Mouse (Mus musculus) hindbrain, embryonic 13.5 days (tissue): ENCODE data around the gene Sntg2. TPM values are rescaled to one million over a fixed set of nuclear protein-coding genes. Genes with fewer than 3 reads are reported as not detected.

Source experiments
- ATAC-seq: fragments of 200-750 bp; cut with Nextera tagmentation; 2 replicates; pipeline ENCODE4 v1.8.0; 2017; ENCODE audit warnings: moderate TSS enrichment; ENCODE audit not compliant: low FRiP score
- H3K27ac ChIP-seq: fragments of 300-500 bp; sonication (generic); 2 replicates; pipeline ENCODE4 v1.5.1; 2015; ENCODE audit warnings: inconsistent platforms, mild to moderate bottlenecking, moderate library complexity
- H3K27me3 ChIP-seq: fragments of 300-500 bp; sonication (generic); 2 replicates; pipeline ENCODE4 v1.6.1; 2015; ENCODE audit warnings: mild to moderate bottlenecking, inconsistent platforms
- H3K36me3 ChIP-seq: fragments of 300-500 bp; sonication (generic); 2 replicates; pipeline ENCODE4 v1.6.1; 2015; ENCODE audit warnings: mild to moderate bottlenecking, inconsistent platforms
- H3K4me1 ChIP-seq: fragments of 300-500 bp; sonication (generic); replicated peaks from 2 replicates; pipeline ENCODE4 v1.6.1; 2015; ENCODE audit warnings: inconsistent platforms
- H3K4me2 ChIP-seq: fragments of 300-500 bp; sonication (generic); 2 replicates; pipeline ENCODE4 v1.6.1; 2015; ENCODE audit warnings: inconsistent platforms, mild to moderate bottlenecking, moderate library complexity
- H3K4me3 ChIP-seq: fragments of 300-500 bp; sonication (generic); 2 replicates; pipeline ENCODE4 v1.5.1; 2015; ENCODE audit warnings: mild to moderate bottlenecking, inconsistent platforms
- H3K9ac ChIP-seq: fragments of 300-500 bp; sonication (generic); 2 replicates; pipeline ENCODE4 v1.6.1; 2015; ENCODE audit warnings: mild to moderate bottlenecking, inconsistent platforms
- H3K9me3 ChIP-seq: fragments of 300-500 bp; sonication (generic); 2 replicates; pipeline ENCODE4 v1.6.1; 2016; ENCODE audit warnings: inconsistent platforms
- WGBS: fragments of 180-500 bp; shearing (Covaris S2); methylation state at CpG from one replicate; pipeline ENCODE4 v1.1.7; 2015; 5-methylcytosine and 5-hydroxymethylcytosine counted together
- polyA plus RNA-seq: library from polyadenylated mRNA; unstranded; fragments of >200 nt; fragmentation: Nextera tagmentation; extraction: Ambion mirVana; gene quantifications from 2 replicates; pipeline ENCODE4 v1.2.1, GENCODE M21; 2015

Gene Sntg2
- polyA plus RNA-seq, 1 experiment from 2014 or later, result 1.4 TPM

- ATAC-seq, result no peak
- Histone ChIP-seq H3K9me3 (no peaks in the 10 kb centered on the region), H3K4me1 (0 out of 2 replicates have a peak, but pooled peaks cover 5% of the 10 kb centered on the region), H3K4me3 (no peak overlapping the region), H3K9ac (no peak overlapping the region), H3K27me3 (no peaks in the 10 kb centered on the region), H3K4me2 (no peak overlapping the region), H3K36me3 (no peaks in the 10 kb centered on the region), H3K27ac (no peak overlapping the region)
- WGBS, result 57% methylated on average over 2 of the region's 2 CpGs
Measured at GRCm38 (mm10) chr12:30261187-30261586, 112.0 kb downstream of the Sntg2 start.

GRCm38 (mm10) chr12:30258641-30259040 lies 114.5 kb downstream of the Sntg2 start:
- WGBS, result 38% methylated on average over 2 of the region's 2 CpGs
- ATAC-seq, result no peak

GRCm38 (mm10) chr12:30257664-30258063 lies 115.5 kb downstream of the Sntg2 start:
- no peak for ATAC-seq
- Histone ChIP-seq H3K36me3 (no peaks in the 10 kb centered on the region), H3K27me3 (no peaks in the 10 kb centered on the region), H3K4me1 (0 out of 2 replicates have a peak, but pooled peaks cover 5% of the 10 kb centered on the region), H3K27ac (no peak overlapping the region), H3K9ac (no peak overlapping the region), H3K4me3 (no peak overlapping the region), H3K9me3 (no peaks in the 10 kb centered on the region), H3K4me2 (no peak overlapping the region)
- WGBS, result 87% methylated on average over 7 of the region's 7 CpGs

More at GRCm38 (mm10) chr12:30258641-30259040, 114.5 kb downstream of the Sntg2 start:
- H3K27ac ChIP-seq, result no peak overlapping the region
- H3K4me2 ChIP-seq, result no peak overlapping the region
- 0 out of 2 replicates have a peak, but pooled peaks cover 5% of the 10 kb centered on the region for H3K4me1 ChIP-seq
- no peak overlapping the region for H3K4me3 ChIP-seq
- no peaks in the 10 kb centered on the region for H3K36me3 ChIP-seq
- no peaks in the 10 kb centered on the region for H3K27me3 ChIP-seq
- no peaks in the 10 kb centered on the region for H3K9me3 ChIP-seq
- H3K9ac ChIP-seq, result no peak overlapping the region

GRCm38 (mm10) chr12:30256207-30256606 lies 117.0 kb downstream of the Sntg2 start:
- ATAC-seq, result no peak
- H3K9ac ChIP-seq, result no peak overlapping the region
- H3K4me2 ChIP-seq, result no peak overlapping the region
- no peaks in the 10 kb centered on the region for H3K36me3 ChIP-seq
- H3K27me3 ChIP-seq, result no peaks in the 10 kb centered on the region
- no peak overlapping the region for H3K27ac ChIP-seq
- no peaks in the 10 kb centered on the region for H3K9me3 ChIP-seq
- 0 out of 2 replicates have a peak, but pooled peaks cover 5% of the 10 kb centered on the region for H3K4me1 ChIP-seq
- 57% methylated on average over 3 of the region's 3 CpGs for WGBS
- H3K4me3 ChIP-seq, result no peak overlapping the region

GRCm38 (mm10) chr12:30254581-30254980 lies 118.6 kb downstream of the Sntg2 start:
- Histone ChIP-seq H3K27me3 (no peaks in the 10 kb centered on the region), H3K36me3 (no peaks in the 10 kb centered on the region), H3K9me3 (no peaks in the 10 kb centered on the region), H3K27ac (no peak overlapping the region), H3K9ac (no peak overlapping the region), H3K4me2 (no peak overlapping the region), H3K4me3 (no peak overlapping the region), H3K4me1 (no peaks in the 10 kb centered on the region)
- WGBS, result 77% methylated on average over 10 of the region's 10 CpGs
- no peak for ATAC-seq

- no peaks in the 10 kb centered on the region for H3K4me1 ChIP-seq
- WGBS, result 87% methylated on average over 4 of the region's 4 CpGs
- H3K9ac ChIP-seq, result no peak overlapping the region
- H3K4me3 ChIP-seq, result no peak overlapping the region
- H3K4me2 ChIP-seq, result no peak overlapping the region
- no peak overlapping the region for H3K27ac ChIP-seq
- no peaks in the 10 kb centered on the region for H3K27me3 ChIP-seq
- no peaks in the 10 kb centered on the region for H3K36me3 ChIP-seq
- no peak for ATAC-seq
- H3K9me3 ChIP-seq, result no peaks in the 10 kb centered on the region
Measured at GRCm38 (mm10) chr12:30252381-30252780, 120.8 kb downstream of the Sntg2 start.

- Histone ChIP-seq H3K9ac (no peak overlapping the region), H3K27ac (no peak overlapping the region), H3K4me3 (no peak overlapping the region), H3K4me1 (no peaks in the 10 kb centered on the region), H3K36me3 (no peaks in the 10 kb centered on the region), H3K9me3 (no peaks in the 10 kb centered on the region), H3K4me2 (no peak overlapping the region), H3K27me3 (no peaks in the 10 kb centered on the region)
- 91% methylated on average over 8 of the region's 8 CpGs for WGBS
- no peak for ATAC-seq
Measured at GRCm38 (mm10) chr12:30251283-30251829, 121.8 kb downstream of the Sntg2 start.

GRCm38 (mm10) chr12:30249068-30249467 lies 124.1 kb downstream of the Sntg2 start:
- H3K27ac ChIP-seq, result no peak overlapping the region
- no peaks in the 10 kb centered on the region for H3K36me3 ChIP-seq
- no peak for ATAC-seq
- 90% methylated on average over 3 of the region's 3 CpGs for WGBS
- H3K4me1 ChIP-seq, result no peaks in the 10 kb centered on the region
- H3K27me3 ChIP-seq, result no peaks in the 10 kb centered on the region
- H3K9me3 ChIP-seq, result no peaks in the 10 kb centered on the region
- no peak overlapping the region for H3K4me2 ChIP-seq
- H3K4me3 ChIP-seq, result no peak overlapping the region
- no peak overlapping the region for H3K9ac ChIP-seq

- 90% methylated on average over 5 of the region's 5 CpGs for WGBS
- Histone ChIP-seq H3K9me3 (no peaks in the 10 kb centered on the region), H3K4me1 (no peaks in the 10 kb centered on the region), H3K4me2 (no peak overlapping the region), H3K36me3 (no peaks in the 10 kb centered on the region), H3K9ac (no peak overlapping the region), H3K27ac (no peak overlapping the region), H3K4me3 (no peak overlapping the region), H3K27me3 (no peaks in the 10 kb centered on the region)
- no peak for ATAC-seq
Measured at GRCm38 (mm10) chr12:30246286-30246945, 126.8 kb downstream of the Sntg2 start.

- no peaks in the 10 kb centered on the region for H3K36me3 ChIP-seq
- WGBS, result 51% methylated on average over 2 of the region's 2 CpGs
- H3K27ac ChIP-seq, result no peak overlapping the region
- H3K9me3 ChIP-seq, result no peaks in the 10 kb centered on the region
- H3K4me3 ChIP-seq, result no peak overlapping the region
- ATAC-seq, result no peak
- H3K9ac ChIP-seq, result no peak overlapping the region
- no peak overlapping the region for H3K4me2 ChIP-seq
- H3K4me1 ChIP-seq, result no peaks in the 10 kb centered on the region
- H3K27me3 ChIP-seq, result no peaks in the 10 kb centered on the region
Measured at GRCm38 (mm10) chr12:30244194-30244593, 129.0 kb downstream of the Sntg2 start.

- no peak for ATAC-seq
- Histone ChIP-seq H3K4me1 (no peaks in the 10 kb centered on the region), H3K9ac (no peak overlapping the region), H3K27me3 (no peaks in the 10 kb centered on the region), H3K36me3 (no peaks in the 10 kb centered on the region), H3K27ac (no peak overlapping the region), H3K9me3 (no peaks in the 10 kb centered on the region), H3K4me2 (no peak overlapping the region), H3K4me3 (no peak overlapping the region)
- 88% methylated on average over 3 of the region's 3 CpGs for WGBS
Measured at GRCm38 (mm10) chr12:30240891-30241290, 132.3 kb downstream of the Sntg2 start.

- 34% methylated on average over 2 of the region's 2 CpGs for WGBS
Measured at GRCm38 (mm10) chr12:30234940-30235339, 138.2 kb downstream of the Sntg2 start.

GRCm38 (mm10) chr12:30228004-30228403 lies 145.2 kb downstream of the Sntg2 start:
- H3K4me2 ChIP-seq, result no peak overlapping the region
- H3K4me1 ChIP-seq, result no peaks in the 10 kb centered on the region
- no peak overlapping the region for H3K9ac ChIP-seq
- H3K9me3 ChIP-seq, result no peaks in the 10 kb centered on the region
- no peak for ATAC-seq
- H3K36me3 ChIP-seq, result no peaks in the 10 kb centered on the region
- no peaks in the 10 kb centered on the region for H3K27me3 ChIP-seq
- H3K27ac ChIP-seq, result no peak overlapping the region
- WGBS, result 95% methylated on average over 4 of the region's 4 CpGs
- no peak overlapping the region for H3K4me3 ChIP-seq

More at GRCm38 (mm10) chr12:30234940-30235339, 138.2 kb downstream of the Sntg2 start:
- H3K9me3 ChIP-seq, result no peaks in the 10 kb centered on the region
- H3K9ac ChIP-seq, result no peak overlapping the region
- H3K27ac ChIP-seq, result no peak overlapping the region
- ATAC-seq, result no peak
- no peaks in the 10 kb centered on the region for H3K4me1 ChIP-seq
- no peaks in the 10 kb centered on the region for H3K36me3 ChIP-seq
- H3K4me2 ChIP-seq, result no peak overlapping the region
- no peak overlapping the region for H3K4me3 ChIP-seq
- no peaks in the 10 kb centered on the region for H3K27me3 ChIP-seq
